Mouse (Mus musculus): ENCODE data around the gene Aldh3b3.
"Not testable (repeated sequence)": the region's sequence is repeated elsewhere in the genome, so short reads cannot be mapped to it uniquely, and the experiment has no call there.

The Aldh3b3 gene

DNA sequence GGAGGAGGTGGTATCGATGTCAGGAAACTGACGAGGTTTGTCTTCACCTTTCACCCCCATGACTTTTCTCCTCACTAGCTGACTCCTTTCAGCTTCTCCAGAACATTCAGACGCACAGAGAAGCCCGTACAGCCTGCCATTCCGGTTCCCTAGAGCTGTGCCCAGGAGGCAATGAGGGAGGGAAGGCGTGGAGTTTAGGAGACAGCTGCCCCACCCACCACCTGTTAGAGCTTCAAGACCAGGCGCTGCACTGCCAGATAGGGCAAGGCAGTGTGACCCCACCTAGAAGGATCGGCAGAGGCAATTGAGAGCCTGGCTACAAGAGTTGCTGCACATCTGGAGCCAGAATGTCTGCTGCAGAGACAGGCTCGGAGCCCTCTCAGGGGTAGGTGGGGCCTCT lies 13.8 kb downstream of the Aldh3b3 start, which contains the start of gene Aldh3b2:
TSS of gene Aldh3b2 (plus strand) at position 100 of the 400 bp plus-strand sequence.
- no peak for DNase-seq (ENCODE audit: extremely low read depth, low read depth)

DNA sequence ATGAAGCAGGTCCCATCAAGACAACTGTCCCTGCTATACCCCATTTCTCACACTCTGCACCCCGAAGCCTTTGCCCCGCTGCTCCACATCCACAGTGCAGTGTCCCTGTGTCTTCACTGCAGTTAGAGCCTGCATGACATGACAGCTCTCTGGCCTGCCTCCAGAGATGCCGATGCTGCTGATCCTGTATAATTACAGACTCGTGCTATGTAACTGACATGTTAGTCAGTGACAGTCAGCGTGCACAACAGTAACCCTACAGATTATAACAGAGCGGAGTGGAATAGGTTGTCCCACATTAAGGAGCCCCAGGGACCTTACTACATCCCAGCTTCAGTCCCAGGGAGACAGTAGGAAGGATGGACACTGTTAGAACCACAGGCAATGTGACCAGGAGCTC lies 16.2 kb downstream of the Aldh3b3 start:
- not testable (repeated sequence) for DNase-seq (ENCODE audit: extremely low read depth, low read depth)

DNA sequence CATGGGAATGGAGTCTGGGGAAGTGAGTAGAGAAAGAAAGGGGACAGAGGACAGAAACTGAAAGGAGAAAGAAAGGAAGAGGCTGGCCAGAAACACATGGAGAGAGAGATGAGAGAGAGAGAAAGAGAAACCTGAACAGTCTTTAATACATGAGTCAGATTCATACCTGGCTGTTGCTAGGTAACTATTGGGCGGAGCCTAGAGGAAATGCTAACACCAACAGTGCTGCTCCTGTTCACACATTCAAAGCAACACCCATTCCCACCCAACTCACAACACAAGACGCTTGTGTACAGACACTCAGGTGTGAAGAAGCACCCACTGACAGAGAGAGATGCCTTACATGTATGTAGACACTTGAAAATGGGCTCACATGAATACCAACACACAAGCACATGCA lies 17.4 kb downstream of the Aldh3b3 start:
- no peak for DNase-seq (ENCODE audit: extremely low read depth, low read depth)

DNA sequence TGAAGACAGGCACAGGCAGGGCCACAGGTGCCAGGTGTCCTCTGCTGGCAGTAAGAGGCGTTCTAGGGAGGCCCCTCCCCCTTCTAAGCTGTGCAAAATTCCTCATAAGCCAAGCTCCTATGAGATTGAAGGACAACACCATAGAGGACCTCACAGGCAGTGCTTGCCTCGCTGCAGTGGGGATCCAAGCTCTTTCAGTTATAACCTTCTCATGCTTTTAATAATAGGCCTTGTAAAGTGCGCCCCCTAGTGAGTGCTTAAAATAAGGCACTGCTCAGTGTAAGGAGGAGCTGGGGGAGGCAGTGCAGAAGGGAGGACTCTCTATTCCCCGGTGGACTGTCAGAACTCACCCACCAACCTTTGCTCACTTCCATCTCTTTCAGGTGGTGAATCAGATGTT lies 21.9 kb downstream of the Aldh3b3 start:
- DNase-seq (ENCODE audit: extremely low read depth, low read depth) = peak; percentile 64

DNA sequence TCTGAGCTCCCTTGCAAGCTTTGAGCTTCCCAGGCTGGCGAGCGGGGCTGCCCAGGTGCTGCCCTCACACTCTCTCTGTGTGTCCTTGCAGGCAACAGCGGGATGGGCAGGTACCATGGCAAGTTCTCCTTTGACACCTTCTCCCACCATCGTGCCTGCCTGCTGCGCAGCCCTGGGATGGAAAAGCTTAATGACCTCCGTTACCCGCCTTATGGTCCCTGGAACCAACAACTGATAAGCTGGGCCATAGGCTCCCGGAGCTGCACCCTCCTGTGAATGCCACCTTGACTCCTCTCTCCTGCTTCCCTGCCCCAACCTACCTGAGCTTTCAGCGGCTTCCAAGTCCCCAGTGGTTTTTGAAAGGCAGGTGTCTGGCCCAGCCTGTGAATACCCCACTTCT lies 22.5 kb downstream of the Aldh3b3 start:
- DNase-seq (ENCODE audit: extremely low read depth, low read depth) = no peak

DNA sequence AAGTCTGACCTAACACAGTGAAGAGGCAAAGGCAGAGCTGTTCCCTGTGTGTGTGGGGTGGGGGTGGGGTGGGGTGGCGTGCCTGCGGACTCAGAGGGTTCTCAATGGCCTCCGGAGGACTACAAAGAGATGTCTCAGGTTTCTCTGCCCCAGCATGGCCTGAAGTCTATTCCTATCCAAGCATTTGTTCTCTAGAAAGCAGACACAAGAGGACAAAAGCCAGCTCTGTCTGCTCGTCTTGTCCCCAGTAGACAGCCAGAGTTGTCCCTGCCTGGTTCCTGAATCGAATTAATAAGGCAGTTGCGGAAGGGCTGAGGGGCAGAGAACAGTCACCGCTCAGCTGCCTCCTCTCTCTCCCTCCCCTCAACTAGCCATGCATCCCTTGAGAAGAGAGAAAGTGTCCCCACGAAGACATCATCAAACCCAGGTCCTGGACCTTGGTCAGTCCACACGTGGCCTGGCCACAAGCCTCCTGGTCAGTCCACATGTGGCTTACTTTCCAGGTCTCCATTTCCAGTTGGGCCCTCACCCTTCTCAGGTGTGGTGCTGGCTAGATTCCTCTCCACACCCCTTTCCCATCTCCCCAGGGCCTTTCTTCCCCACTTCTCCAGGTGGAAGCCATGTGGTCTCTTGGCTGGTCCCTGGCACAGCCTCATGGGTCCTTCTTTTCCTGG lies 25.2 kb downstream of the Aldh3b3 start:
- no peak for DNase-seq (ENCODE audit: extremely low read depth, low read depth)

DNA sequence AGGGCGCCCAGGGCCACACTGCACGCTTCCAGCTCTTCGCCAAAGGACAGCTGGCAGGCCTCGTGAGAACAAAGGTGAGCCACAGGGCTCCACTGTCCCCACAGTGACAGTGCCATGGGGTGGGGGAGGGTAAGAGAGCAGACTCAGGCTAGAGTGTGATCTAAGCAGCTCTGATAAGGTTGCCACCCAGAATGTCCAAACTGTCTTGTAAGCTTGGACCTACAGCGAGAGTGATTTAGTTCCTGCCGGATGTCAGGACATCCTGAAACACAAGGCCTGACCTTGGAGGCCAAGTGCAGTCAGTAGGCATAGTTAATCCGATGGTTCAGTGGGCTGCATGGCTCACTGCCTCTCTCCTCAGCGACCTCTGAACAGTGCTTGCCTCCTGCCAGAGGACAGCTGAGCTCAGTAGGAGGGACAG lies 26.8 kb downstream of the Aldh3b3 start:
- DNase-seq (ENCODE audit: extremely low read depth, low read depth) = no peak

DNA sequence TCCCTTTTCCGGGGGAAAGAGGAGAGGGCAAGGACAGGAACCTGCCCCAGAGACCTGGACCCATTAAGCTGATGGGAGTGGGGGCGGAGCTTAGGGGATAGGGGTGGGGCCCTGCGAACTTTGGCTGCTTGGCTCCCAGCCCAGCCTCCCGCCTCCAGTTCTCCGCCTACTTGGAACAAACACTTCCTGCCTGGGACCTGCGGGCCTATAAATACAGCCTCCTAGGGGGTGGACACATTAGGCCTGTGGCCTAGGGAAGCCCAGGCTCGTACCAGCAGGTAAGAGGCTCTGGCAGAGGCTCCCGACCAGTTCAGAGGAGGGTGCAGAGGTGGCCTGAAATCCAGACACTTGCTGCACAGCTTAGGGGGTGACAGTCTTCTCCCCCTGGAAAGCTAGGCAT lies 27.9 kb downstream of the Aldh3b3 start, which contains the start of gene Acy3:
TSS of gene Acy3 (plus strand) at position 237 of the 400 bp plus-strand sequence.
- peak; percentile 53 for DNase-seq (ENCODE audit: extremely low read depth, low read depth)

DNA sequence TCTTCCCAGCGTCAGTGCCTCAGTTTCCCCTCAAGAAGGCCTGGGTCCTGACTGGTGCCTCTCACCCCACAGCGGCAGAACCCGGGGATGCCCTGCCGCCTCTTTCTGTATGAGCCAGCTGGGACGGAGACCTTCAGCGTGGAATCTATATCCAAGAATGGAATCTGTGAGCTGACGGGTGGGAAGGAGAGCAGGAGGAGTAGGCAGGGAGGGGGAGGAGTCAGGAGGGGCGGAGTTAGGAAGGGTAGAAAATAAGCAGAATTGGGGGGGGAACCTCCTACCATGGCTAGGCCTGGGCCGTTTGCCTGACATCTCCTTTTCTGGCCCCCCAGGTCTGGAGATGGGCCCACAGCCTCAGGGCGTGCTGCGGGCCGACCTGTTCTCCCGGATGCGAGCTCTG lies 29.6 kb downstream of the Aldh3b3 start:
- no peak for DNase-seq (ENCODE audit: extremely low read depth, low read depth)

DNA sequence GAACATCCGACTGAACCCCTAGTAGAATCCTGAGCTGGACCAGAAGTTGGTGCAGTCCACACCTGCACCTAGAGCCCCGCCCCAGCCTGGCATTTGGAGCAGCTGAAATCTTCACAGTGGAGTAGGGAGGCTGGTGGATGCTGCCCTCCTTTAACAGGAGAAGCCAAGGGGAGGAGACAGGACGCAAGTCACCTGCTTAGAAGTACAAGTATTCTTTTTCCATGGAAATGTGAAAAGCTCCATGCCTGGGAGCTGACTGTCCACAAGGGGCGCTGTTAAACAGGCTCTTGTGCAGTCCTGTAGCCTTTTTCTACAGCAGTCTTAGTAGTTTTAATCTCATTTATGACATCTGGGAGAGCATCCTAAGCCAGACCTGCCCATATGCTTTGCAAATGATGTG lies 30.3 kb downstream of the Aldh3b3 start:
- DNase-seq (ENCODE audit: extremely low read depth, low read depth) = no peak

DNA sequence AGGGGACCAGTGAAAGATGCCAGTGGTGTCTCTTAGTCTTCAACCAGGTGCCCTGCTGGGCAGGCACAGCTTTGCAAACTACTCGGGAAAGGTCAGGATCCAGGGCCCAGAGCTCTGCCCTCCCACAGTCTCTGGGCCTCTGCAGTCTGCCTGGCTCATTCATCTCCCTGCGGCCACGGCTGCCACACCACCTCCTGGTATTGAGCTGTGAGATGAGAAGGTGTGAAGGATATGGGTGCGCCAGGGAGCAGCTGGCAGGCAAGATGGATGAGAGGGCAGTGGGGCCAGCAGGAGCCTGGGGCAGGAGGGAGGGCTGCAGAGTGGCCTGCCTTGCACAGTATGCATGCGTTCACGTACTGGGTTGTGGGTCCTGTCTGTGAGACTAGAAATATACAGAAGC lies 32.4 kb downstream of the Aldh3b3 start:
- no peak for DNase-seq (ENCODE audit: extremely low read depth, low read depth)

DNA sequence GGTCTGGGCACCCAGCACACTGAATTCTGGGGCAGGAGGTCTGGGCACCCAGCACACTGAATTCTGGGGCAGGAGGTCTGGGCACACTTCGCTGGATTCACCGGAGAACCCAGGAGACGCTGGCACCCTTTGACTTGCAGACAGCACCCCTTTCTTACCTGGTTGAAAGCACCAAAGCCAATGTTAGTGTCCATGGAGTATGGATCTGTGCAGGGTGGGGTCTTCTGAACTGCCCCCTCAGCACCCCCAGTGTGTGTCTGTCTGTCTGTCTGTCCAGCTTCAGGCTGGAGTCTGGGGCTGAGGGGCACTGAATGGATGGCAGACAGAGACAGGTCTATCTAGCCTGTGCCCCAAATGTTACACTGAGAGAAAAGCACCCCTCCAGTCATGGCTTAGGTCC lies 33.1 kb downstream of the Aldh3b3 start:
- DNase-seq (ENCODE audit: extremely low read depth, low read depth) = no peak

DNA sequence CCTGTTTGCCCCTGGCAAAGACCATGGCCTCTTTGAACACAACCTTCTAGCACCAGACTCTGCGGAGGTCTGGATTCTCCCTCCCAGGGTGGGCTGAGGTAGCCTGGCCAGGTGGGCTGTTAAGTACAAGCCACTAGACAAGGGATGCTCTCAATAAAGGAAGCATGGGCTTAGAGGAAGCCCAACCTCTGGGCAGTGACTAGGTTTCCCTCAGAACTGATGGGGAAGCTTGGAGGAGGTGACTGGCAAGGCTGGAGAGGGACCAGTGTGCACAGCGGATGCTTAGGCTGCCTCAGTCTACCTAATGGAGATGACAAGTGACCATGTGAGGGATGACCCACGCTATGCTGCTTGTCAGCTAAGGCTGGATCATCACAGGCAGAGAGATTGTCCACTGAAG lies 33.5 kb downstream of the Aldh3b3 start:
- DNase-seq (ENCODE audit: extremely low read depth, low read depth) = no peak

DNA sequence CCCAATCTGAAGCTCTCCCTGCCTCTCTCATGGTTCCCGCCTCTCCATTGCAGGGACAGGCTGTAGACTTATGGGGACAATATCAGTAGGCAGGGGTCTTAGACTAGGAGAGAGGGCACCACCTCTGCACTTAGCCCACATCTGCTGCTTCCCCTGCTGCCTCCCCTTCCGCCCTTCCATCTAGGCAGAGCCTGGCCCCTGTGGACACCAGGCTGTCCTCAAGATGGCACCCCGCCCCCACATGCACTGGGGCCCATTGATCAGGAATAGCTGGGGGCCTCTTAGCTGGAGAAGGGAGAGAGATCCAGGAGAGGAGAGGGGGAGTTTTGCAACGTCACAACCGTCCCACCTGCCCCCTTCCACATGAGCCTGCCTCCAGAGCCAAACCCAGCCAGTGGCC lies 34.0 kb downstream of the Aldh3b3 start, which contains the start of gene Tbx10:
TSS of gene Tbx10 (plus strand) at position 337 of the 400 bp plus-strand sequence.
- DNase-seq (ENCODE audit: extremely low read depth, low read depth) = no peak

DNA sequence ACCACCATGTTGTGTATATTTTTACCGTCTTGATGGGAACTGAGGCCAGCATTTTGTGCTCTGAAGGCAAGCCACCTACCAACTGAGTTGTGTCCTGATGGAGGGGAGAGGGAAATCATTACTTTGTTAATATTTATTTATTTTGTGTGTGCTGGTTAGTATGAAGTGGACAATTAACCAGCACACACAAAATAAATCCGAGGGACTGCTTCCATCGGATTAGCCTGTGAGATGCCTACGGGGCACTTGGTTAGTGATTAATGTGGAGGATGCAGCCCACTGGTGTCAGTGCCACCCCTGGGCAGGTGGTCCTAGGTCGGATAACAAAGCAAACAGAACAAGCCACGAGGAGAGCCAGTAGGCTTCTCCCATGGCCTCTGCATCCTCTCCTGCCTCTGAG lies 36.5 kb downstream of the Aldh3b3 start:
- DNase-seq (ENCODE audit: extremely low read depth, low read depth) = no peak

DNA sequence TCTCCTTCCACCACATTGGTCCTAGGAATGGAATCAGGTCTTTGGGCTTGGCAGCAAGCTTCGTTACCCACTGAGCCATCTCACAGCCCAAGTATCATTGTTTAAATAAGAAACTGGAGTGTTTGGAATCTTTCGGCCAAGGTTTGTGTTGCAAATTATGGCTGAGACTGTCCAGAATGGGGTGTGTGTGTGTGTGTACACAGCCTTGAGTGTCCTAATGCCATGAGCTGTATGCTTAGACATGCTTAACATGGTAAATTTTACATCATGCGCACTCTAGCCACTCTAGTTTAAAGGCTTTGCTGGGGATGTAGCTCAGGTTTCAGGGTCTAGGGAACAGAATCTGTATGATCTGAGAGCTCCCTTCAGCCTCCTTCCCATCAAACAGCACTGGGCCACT lies 37.1 kb downstream of the Aldh3b3 start:
- no peak for DNase-seq (ENCODE audit: extremely low read depth, low read depth)

DNA sequence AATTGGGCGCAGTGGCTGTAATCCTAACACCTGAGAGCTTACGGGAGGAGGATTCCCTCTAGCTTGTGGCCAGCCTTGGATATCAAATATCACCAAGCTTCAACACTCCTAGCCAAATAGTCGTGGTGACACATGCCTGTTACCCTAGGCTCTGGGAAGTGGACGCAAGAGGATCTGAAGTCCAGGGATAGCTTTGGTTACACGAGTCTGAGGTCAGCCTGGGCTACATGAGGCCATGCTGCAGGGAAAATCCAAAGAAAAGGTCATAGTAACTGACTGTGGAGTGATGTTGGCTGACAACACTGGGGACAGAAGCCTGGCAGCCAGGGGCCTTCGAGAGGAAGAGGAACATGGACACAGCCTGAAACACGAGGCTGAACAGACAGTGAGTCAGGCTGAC lies 37.7 kb downstream of the Aldh3b3 start:
- DNase-seq (ENCODE audit: extremely low read depth, low read depth) = no peak

DNA sequence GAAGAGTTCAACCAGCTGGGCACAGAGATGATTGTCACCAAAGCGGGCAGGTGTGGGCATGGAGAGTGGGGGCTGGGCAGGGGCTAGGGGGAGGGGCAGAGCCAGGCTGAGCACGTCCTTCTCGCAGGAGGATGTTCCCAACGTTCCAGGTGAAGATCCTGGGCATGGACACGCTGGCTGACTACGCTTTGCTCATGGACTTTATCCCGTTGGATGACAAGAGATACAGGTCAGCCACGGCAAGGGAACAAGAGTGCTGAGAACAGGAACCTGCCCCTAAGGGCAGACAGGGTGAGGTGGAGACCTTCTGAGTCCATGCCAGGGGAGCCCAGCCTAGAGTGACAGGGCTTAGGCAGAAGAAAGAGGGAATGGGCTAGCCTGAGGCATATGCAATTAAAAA lies 38.3 kb downstream of the Aldh3b3 start:
- no peak for DNase-seq (ENCODE audit: extremely low read depth, low read depth)

DNA sequence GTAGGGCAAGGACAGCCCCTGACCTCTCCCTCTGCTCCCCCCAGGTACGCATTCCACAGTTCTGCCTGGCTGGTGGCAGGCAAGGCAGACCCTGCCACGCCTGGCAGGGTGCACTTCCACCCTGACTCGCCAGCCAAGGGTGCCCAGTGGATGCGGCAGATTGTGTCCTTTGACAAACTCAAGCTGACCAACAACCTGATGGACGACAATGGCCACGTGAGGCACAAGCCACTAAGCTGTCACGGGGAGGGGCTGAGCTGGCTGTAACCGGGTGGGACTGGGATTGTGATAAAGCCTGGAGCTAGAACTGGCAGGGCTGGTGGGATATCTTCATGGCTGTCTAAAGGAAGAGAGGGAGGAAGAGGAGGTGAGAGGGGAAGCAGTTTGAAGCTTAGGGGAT lies 38.8 kb downstream of the Aldh3b3 start:
- no peak for DNase-seq (ENCODE audit: extremely low read depth, low read depth)

DNA sequence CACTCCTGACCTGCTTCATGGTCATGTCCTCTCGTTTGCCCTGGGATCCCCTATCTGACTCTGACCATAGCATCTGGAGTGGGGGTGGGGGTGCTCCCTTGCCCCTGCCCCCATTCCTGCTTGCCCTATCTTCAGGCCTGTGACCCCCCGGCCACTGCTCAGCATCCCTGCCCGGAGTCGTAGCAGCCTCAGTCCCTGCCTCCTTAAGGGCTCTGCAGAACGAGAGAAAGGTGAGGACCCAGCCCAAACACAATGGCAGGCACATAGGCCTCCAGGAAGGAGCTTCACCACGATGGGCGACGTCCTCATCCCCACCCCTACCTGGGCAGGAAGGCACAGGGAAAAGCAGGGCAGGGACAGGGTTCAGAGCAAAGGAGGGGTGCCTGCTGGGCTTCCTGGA lies 39.9 kb downstream of the Aldh3b3 start:
- no peak for DNase-seq (ENCODE audit: extremely low read depth, low read depth)

DNA sequence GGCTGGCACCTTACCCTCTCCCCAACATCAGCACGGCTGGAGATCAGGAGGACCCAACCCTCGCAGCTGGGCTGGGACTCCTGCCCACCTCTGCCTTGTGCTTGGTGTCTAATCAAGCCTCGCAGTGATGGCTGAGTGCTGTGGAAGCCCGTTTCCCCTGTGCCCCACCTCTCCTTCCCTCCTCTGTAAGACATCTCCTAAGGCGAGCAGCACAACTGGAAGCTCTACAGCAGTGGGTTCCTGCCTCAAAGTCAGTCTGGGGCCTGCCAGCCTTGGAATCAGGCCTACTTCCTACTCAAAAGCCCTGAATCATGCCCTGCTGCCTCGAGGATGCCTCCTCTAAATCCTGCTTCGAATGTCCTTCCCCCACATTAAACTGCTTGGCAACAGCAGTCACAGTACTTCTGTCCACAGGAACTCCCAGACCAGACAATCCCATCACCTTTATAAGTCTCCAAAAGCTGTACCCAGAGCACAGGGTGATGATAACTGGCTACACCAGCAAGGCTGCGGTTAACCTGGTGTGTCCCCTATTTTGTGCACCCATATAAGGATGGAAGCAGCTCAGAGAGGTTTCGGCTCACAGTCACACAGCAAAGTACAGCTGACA lies 40.8 kb downstream of the Aldh3b3 start:
- DNase-seq (ENCODE audit: extremely low read depth, low read depth) = peak; percentile 44

DNA sequence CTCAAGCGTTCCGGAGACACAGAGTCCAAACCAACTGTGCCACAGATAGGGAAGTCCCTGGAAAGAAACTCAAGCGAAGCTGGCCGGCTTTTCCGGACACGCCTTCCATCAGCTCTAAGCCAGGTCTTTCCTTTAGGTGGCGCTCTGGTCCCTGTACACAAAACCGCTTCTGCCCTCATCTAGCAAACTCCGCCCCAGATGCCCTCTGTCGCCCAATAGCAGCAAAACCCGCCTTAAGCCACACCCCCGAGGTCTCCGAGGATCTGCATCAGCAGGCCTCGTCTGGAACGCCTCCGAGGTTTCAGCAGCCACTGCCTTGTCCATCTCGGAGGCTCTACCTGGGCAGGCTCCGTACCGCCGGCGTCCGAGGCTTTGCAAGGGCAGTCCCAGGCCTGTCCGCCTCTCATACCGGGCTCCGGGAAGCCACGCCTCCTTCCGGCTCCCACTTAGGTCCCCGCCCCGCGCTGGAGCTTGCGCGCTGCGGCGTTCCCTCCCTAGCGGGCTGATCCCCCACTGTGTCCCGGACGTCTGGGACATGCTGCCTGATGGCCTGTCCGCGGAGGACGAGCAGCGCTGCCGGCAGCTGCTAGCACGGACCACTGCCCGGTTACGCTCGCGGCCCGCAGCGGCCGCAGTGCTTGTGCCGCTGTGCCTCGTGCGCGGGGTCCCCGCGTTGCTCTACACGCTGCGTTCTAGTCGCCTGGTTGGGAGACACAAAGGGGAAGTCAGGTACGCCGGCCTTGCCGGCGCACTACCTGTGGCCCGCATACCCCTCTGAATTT lies 41.9 kb downstream of the Aldh3b3 start, which contains the start of the genes Nudt8 and Gm49405:
TSS of gene Nudt8 (plus strand) at position 462 of the 782 bp plus-strand sequence.
TSS of gene Gm49405 (plus strand) at position 508 of the 782 bp plus-strand sequence.
- peak; percentile 97 for DNase-seq (ENCODE audit: extremely low read depth, low read depth)

All from MEL-GATA-1-ER (cell line).